Mouse (Mus musculus): ENCODE data around the gene Ryr1. TPM values are rescaled to one million over a fixed set of nuclear protein-coding genes. Genes with fewer than 3 reads are reported as not detected.

Gene Ryr1
- polyA plus RNA-seq, 1 experiment from 2014 or later = 0.09 TPM

GRCm38 (mm10) chr7:29026195-29026594, 98.8 kb downstream of the Ryr1 start:
- H3K9me3 ChIP-seq (ENCODE audit: low read length) = no peaks in the 10 kb centered on the region
- ATAC-seq (no peak), DNase-seq (no peak)
- H3K27me3 ChIP-seq (ENCODE audit: insufficient read depth, low read length) = no peaks in the 10 kb centered on the region
- H3K36me3 ChIP-seq (replicated peaks; ENCODE audit: insufficient read depth, low read length) = no peaks in the 10 kb centered on the region
- H3K4me1 ChIP-seq (ENCODE audit: insufficient read depth) = peaks cover 12% of the 10 kb centered on the region
- 66% methylated on average over 5 of the region's 5 CpGs for WGBS (ENCODE audit: insufficient replicate concordance)
- H3K4me2 ChIP-seq (ENCODE audit: low read depth, low read length) = no peak overlapping the region
- H3K4me3 ChIP-seq (ENCODE audit: low read depth, low read length) = no peak overlapping the region
- H3K27ac ChIP-seq (ENCODE audit: low read depth) = no peak overlapping the region
- no peak overlapping the region for H3K9ac ChIP-seq (replicated peaks)
- TF ChIP-seq EP300 (IDR thresholded peaks at IDR 0.05; ENCODE audit: low read depth) (no peak), CTCF (IDR thresholded peaks at IDR 0.05; ENCODE audit: low read depth) (no peak)

DNA sequence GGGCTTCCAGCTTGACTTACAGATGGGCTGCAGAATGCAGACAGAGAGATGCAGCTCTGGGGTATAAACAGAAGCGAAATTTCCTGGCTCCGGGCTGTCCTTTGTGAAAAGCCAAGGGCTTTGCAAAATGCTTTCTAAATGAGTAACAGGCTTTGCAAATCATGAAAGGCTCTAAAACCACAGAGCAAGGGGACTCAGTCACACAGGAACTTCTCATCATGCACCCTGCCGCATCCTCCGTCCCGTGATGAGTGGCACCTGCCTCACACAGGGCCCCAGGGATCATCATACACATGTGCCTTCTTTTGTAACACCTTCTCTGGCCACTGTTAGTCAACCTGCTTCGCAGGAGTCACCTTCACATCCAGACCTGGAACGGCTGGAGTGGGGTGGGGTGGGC, 99.4 kb downstream of the Ryr1 start:
- no peaks in the 10 kb centered on the region for H3K9me3 ChIP-seq (ENCODE audit: low read length)
- H3K4me1 ChIP-seq (ENCODE audit: insufficient read depth) = peaks cover 8% of the 10 kb centered on the region
- WGBS (ENCODE audit: insufficient replicate concordance) = 69% methylated on average over 7 of the region's 7 CpGs
- H3K4me3 ChIP-seq (ENCODE audit: low read depth, low read length) = no peak overlapping the region
- H3K27ac ChIP-seq (ENCODE audit: low read depth) = no peak overlapping the region
- ATAC-seq (no peak), DNase-seq (no peak)
- no peak overlapping the region for H3K4me2 ChIP-seq (ENCODE audit: low read depth, low read length)
- H3K9ac ChIP-seq (replicated peaks) = no peak overlapping the region
- H3K36me3 ChIP-seq (replicated peaks; ENCODE audit: insufficient read depth, low read length) = no peaks in the 10 kb centered on the region
- H3K27me3 ChIP-seq (ENCODE audit: insufficient read depth, low read length) = peaks cover 6% of the 10 kb centered on the region
- TF ChIP-seq EP300 (IDR thresholded peaks at IDR 0.05; ENCODE audit: low read depth) = no peak
- no peak for TF ChIP-seq CTCF (IDR thresholded peaks at IDR 0.05; ENCODE audit: low read depth)

GRCm38 (mm10) chr7:29023514-29023913, 101.5 kb downstream of the Ryr1 start:
- no peak for DNase-seq
- H3K36me3 ChIP-seq (replicated peaks; ENCODE audit: insufficient read depth, low read length) = no peaks in the 10 kb centered on the region
- no peak overlapping the region for H3K4me2 ChIP-seq (ENCODE audit: low read depth, low read length)
- no peak overlapping the region for H3K4me3 ChIP-seq (ENCODE audit: low read depth, low read length)
- peaks cover 7% of the 10 kb centered on the region; the same call in 1 of the 2 replicates for H3K4me1 ChIP-seq (ENCODE audit: insufficient read depth)
- H3K27me3 ChIP-seq (ENCODE audit: insufficient read depth, low read length) = peaks cover 25% of the 10 kb centered on the region
- 78% methylated on average over 8 of the region's 8 CpGs for WGBS (ENCODE audit: insufficient replicate concordance)
- H3K27ac ChIP-seq (ENCODE audit: low read depth) = no peak overlapping the region
- TF ChIP-seq EP300 (IDR thresholded peaks at IDR 0.05; ENCODE audit: low read depth) (no peak), CTCF (IDR thresholded peaks at IDR 0.05; ENCODE audit: low read depth) (no peak)
- H3K9me3 ChIP-seq (ENCODE audit: low read length) = no peaks in the 10 kb centered on the region
- peak; percentile 17; the same call in 1 of the 2 replicates for ATAC-seq
- no peak overlapping the region for H3K9ac ChIP-seq (replicated peaks)

GRCm38 (mm10) chr7:29022479-29022878, 102.5 kb downstream of the Ryr1 start:
- Histone ChIP-seq H3K27ac (ENCODE audit: low read depth) (no peak overlapping the region), H3K27me3 (ENCODE audit: insufficient read depth, low read length) (peaks cover 35% of the 10 kb centered on the region), H3K36me3 (replicated peaks; ENCODE audit: insufficient read depth, low read length) (no peaks in the 10 kb centered on the region), H3K9ac (replicated peaks) (no peak overlapping the region), H3K4me2 (ENCODE audit: low read depth, low read length) (no peak overlapping the region), H3K4me3 (ENCODE audit: low read depth, low read length) (no peak overlapping the region), H3K9me3 (ENCODE audit: low read length) (no peaks in the 10 kb centered on the region), H3K4me1 (ENCODE audit: insufficient read depth) (peaks cover 7% of the 10 kb centered on the region; the same call in 1 of the 2 replicates)
- DNase-seq (no peak), ATAC-seq (no peak)
- TF ChIP-seq EP300 (IDR thresholded peaks at IDR 0.05; ENCODE audit: low read depth) = no peak
- no peak for TF ChIP-seq CTCF (IDR thresholded peaks at IDR 0.05; ENCODE audit: low read depth)
- 75% methylated on average over 8 of the region's 8 CpGs for WGBS (ENCODE audit: insufficient replicate concordance)

- no peak for ATAC-seq
- WGBS (ENCODE audit: insufficient replicate concordance) = 4% methylated on average over 77 of the region's 88 CpGs
- peak overlapping the region; percentile 36 for H3K4me3 ChIP-seq (ENCODE audit: low read depth, low read length)
- H3K4me1 ChIP-seq (ENCODE audit: insufficient read depth) = peaks cover 4% of the 10 kb centered on the region; the same call in 1 of the 2 replicates
- H3K27ac ChIP-seq (ENCODE audit: low read depth) = no peak overlapping the region
- H3K27me3 ChIP-seq (ENCODE audit: insufficient read depth, low read length) = peaks cover 37% of the 10 kb centered on the region
- 0 out of 2 replicates have a peak, but pooled peaks cover 2% of the 10 kb centered on the region for H3K9me3 ChIP-seq (ENCODE audit: low read length)
- DNase-seq = no peak
- no peak overlapping the region; the same call in 1 of the 2 replicates for H3K9ac ChIP-seq (replicated peaks)
- TF ChIP-seq CTCF (IDR thresholded peaks at IDR 0.05; ENCODE audit: low read depth) (no peak), EP300 (IDR thresholded peaks at IDR 0.05; ENCODE audit: low read depth) (no peak)
- H3K4me2 ChIP-seq (ENCODE audit: low read depth, low read length) = peak overlapping the region; percentile 61
- H3K36me3 ChIP-seq (replicated peaks; ENCODE audit: insufficient read depth, low read length) = no peaks in the 10 kb centered on the region
Measured at GRCm38 (mm10) chr7:29019447-29020220, 105.3 kb downstream of the Ryr1 start.

- H3K9ac ChIP-seq (replicated peaks) = no peak overlapping the region
- peaks cover 37% of the 10 kb centered on the region for H3K27me3 ChIP-seq (ENCODE audit: insufficient read depth, low read length)
- 0 out of 2 replicates have a peak, but pooled peaks cover 2% of the 10 kb centered on the region for H3K9me3 ChIP-seq (ENCODE audit: low read length)
- ATAC-seq (no peak), DNase-seq (no peak)
- no peak overlapping the region for H3K4me2 ChIP-seq (ENCODE audit: low read depth, low read length)
- peaks cover 4% of the 10 kb centered on the region; the same call in 1 of the 2 replicates for H3K4me1 ChIP-seq (ENCODE audit: insufficient read depth)
- WGBS (ENCODE audit: insufficient replicate concordance) = 76% methylated on average over 7 of the region's 7 CpGs
- H3K4me3 ChIP-seq (ENCODE audit: low read depth, low read length) = no peak overlapping the region
- no peak for TF ChIP-seq EP300 (IDR thresholded peaks at IDR 0.05; ENCODE audit: low read depth)
- TF ChIP-seq CTCF (IDR thresholded peaks at IDR 0.05; ENCODE audit: low read depth) = no peak
- H3K36me3 ChIP-seq (replicated peaks; ENCODE audit: insufficient read depth, low read length) = no peaks in the 10 kb centered on the region
- H3K27ac ChIP-seq (ENCODE audit: low read depth) = no peak overlapping the region
Measured at GRCm38 (mm10) chr7:29017222-29017621, 107.8 kb downstream of the Ryr1 start.
